Mouse (Mus musculus): ENCODE results near the gene Gpx4.

DNA sequence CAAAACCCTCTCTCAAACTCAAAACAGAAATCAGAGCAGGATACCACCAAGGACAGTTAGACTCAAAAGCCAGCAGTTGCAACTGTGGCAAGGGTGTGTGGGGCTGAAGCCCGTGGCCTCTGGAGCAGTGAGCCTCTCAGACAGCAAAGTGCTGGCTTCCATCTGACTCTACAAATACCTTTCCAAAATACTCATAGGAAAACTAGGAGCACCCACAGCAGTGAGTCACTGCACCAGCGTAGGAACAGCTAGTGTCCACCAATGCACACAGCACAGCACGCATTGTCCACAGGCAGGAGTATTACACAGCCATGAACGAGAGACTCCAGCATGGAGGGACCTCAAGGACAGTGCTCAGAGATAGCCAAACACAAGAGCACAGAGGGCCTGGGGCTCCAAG, 29.4 kb downstream of the Gpx4 start:
- TF ChIP-seq CTCF (IDR thresholded peaks at IDR 0.05; ENCODE audit: borderline replicate concordance, insufficient read depth, low read depth, low read length) (no peak), POLR2A (IDR thresholded peaks at IDR 0.05; ENCODE audit: borderline replicate concordance, insufficient read depth, low read length) (no peak)

Data from cerebellum, adult 2 months (tissue).